Mouse (Mus musculus) right cerebral cortex, postnatal 14 days (tissue): ENCODE results near the gene Lsamp.

Experiments
- DNase-seq: peaks from one replicate; pipeline ENCODE4 v3.0.0; 2022

Gene Lsamp

DNA sequence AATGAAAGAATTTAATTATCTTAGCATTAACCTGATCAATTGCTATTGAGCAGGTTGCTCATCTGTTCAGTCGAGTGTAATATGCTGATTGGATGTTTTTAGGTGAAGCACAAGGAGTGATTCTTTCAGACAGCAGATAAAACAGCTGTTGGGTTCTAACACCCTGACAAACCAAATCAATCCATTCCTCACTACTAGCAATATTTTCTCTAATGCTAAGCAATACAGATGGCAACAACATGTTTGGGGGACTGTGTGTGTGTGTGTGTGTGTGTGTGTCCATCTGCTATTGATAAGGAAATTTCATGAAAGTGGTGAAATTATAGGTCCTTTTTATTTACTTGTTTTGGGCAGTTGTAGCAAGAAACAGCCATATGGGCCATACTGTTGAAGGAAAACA lies 1628.1 kb downstream of the Lsamp start:
- DNase-seq = no peak

GRCm38 (mm10) chr16:41623871-41624270 lies 1639.7 kb downstream of the Lsamp start:
- no peak for DNase-seq

GRCm38 (mm10) chr16:41633898-41634297 lies 1649.7 kb downstream of the Lsamp start:
- DNase-seq = no peak

GRCm38 (mm10) chr16:41640876-41641275 lies 1656.7 kb downstream of the Lsamp start:
- no peak for DNase-seq

GRCm38 (mm10) chr16:41653261-41653660 lies 1669.1 kb downstream of the Lsamp start:
- no peak for DNase-seq

- no peak for DNase-seq
Measured at GRCm38 (mm10) chr16:41674316-41675038, 1690.3 kb downstream of the Lsamp start.

- peak; percentile 22 for DNase-seq
Measured at GRCm38 (mm10) chr16:41675774-41676173, 1691.6 kb downstream of the Lsamp start.

- no peak for DNase-seq
Measured at GRCm38 (mm10) chr16:41692435-41692834, 1708.3 kb downstream of the Lsamp start.

GRCm38 (mm10) chr16:41701790-41702428 lies 1717.7 kb downstream of the Lsamp start:
- no peak for DNase-seq

- peak; percentile 21 for DNase-seq
Measured at GRCm38 (mm10) chr16:41728900-41729585, 1744.9 kb downstream of the Lsamp start.

- no peak for DNase-seq
Measured at GRCm38 (mm10) chr16:41729911-41730310, 1745.8 kb downstream of the Lsamp start.

DNA sequence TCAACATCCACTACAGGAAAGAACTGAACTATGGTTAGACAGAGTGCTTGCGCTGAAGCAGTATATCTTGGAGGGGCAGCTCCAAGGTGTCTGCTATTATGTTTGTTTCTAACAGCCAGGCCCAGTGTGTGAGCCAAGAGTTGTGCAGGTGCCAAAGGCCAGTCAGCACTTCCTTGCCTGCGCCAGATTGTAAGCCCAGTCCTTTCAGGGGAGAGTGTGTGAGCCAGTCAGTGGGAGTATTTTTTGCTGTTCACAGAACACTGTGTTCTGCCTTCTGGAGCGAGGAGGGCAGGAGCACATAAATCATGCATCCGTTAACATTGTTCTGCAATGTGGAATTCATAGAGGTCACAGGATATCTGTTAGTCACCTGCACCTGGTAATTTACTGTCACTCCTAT lies 1760.9 kb downstream of the Lsamp start:
- peak; percentile 21 for DNase-seq

GRCm38 (mm10) chr16:41746235-41746911 lies 1762.2 kb downstream of the Lsamp start:
- DNase-seq = no peak

GRCm38 (mm10) chr16:41747874-41748273 lies 1763.7 kb downstream of the Lsamp start:
- DNase-seq = no peak

GRCm38 (mm10) chr16:41748759-41749158 lies 1764.6 kb downstream of the Lsamp start:
- no peak for DNase-seq

GRCm38 (mm10) chr16:41764285-41764684 lies 1780.1 kb downstream of the Lsamp start:
- no peak for DNase-seq

DNA sequence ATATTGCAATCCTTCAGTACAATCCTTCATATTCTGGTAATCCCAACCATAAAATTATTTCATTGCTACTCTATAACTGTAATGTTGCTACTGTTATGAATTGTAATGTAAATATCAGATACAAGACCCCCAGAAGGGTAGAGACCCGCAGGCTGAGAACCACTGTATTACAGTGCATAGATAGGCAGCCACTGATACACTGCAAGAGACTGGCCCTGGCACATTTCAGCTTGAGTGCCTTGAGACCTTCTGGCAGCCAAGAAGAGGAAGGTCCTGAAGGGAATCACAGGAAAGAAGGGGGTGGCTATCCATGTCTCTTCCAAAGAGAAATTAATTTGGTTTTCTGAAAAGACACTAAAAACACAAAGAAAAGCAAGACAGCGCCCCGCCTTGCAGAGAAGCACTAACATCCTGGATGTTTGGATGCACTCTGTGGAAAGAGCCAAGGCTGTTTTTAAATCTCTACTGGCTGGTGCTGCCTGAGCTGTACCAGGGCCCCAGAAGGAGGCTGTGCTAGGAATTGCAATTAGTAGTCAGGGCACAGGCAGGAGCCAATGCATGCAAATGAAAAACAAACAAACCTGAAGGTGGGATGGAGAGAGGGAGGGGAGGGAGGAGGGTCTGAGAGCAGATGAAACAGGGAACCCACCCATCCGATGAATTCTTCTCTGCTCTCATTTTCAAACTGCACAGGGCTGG lies 1787.4 kb downstream of the Lsamp start:
- DNase-seq = peak; percentile 8

- DNase-seq = no peak
Measured at GRCm38 (mm10) chr16:41777586-41777985, 1793.4 kb downstream of the Lsamp start.

- no peak for DNase-seq
Measured at GRCm38 (mm10) chr16:41785600-41785999, 1801.4 kb downstream of the Lsamp start.

DNA sequence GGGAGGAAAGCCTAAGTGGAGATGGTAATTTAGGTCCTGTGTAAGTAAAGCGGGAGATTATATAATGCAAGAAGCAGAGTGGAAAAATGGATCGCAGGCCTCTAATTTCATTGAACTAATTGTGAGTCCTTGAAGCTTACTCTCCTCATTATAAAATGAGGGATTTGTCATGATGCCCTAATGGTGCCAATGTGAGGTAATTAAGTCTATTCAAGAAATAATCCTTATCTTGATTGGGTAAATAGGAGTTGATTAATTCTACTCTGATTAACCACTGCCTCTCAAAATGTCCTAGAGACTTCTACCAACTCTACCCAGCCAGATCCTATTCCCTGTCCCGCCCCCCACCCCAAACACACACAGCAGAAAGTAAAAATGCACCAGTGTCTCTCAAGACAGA lies 1802.5 kb downstream of the Lsamp start:
- no peak for DNase-seq

DNA sequence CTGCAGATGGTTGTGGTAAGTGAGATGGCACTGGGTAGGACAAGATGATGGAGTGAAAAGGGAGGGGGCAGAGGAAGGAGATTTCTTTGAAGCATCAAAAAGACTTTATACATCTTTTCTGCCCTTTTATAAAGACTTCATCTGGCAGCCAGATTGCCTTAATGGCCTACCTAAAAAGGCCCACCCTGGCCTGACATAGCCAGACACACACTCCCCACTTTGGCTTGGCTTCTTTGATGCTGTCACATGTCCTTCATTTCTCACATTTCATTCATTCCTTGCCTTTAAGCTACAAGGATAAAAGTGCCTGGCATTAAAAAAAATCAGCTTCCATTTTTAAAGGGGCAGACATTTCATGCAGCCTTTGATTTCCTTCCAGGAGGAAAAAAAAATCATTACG lies 1803.0 kb downstream of the Lsamp start:
- no peak for DNase-seq

- DNase-seq = no peak
Measured at GRCm38 (mm10) chr16:41790016-41790415, 1805.9 kb downstream of the Lsamp start.

GRCm38 (mm10) chr16:41820369-41820768 lies 1836.2 kb downstream of the Lsamp start:
- DNase-seq = no peak
